Mouse (Mus musculus) liver, embryonic 14.5 days (tissue): ENCODE measurements around the gene 4932438H23Rik.

Experiments
- CTCF ChIP-seq: IDR thresholded peaks from 2 replicates; pipeline ENCODE4 v1.5.1; 2016; ENCODE audit warnings: antibody characterized with exemption, low read depth, control low read depth
- EP300 ChIP-seq: IDR thresholded peaks from 2 replicates; pipeline ENCODE4 v1.6.1; 2016; ENCODE audit warnings: antibody characterized with exemption, low read depth

GRCm38 (mm10) chr16:91035866-91036265, 59.1 kb downstream of the 4932438H23Rik start:
- TF ChIP-seq CTCF (no peak), EP300 (no peak)
